Mouse (Mus musculus) spleen, postnatal 4 days (tissue): ENCODE data around the gene Vmn2r54.
"Not testable (repeated sequence)": the region's sequence is repeated elsewhere in the genome, so short reads cannot be mapped to it uniquely, and the experiment has no call there.

Source experiments
- DNase-seq, 2 experiments: peaks; one replicate each; pipeline ENCODE4 v3.0.0; 2022; ENCODE audit warnings: low spot score in 2 of 2

Gene Vmn2r54

GRCm38 (mm10) chr7:12640219-12640618, at the start of gene Vmn2r54:
Gene Vmn2r54, minus strand, starts transcription at chr7:12640319.
- not testable (repeated sequence) for DNase-seq

- not testable (repeated sequence) for DNase-seq
Measured at GRCm38 (mm10) chr7:12684903-12685302, 44.8 kb upstream of the Vmn2r54 start, which contains the start of gene Vmn2r55. Gene Vmn2r55, minus strand, starts transcription at chr7:12685003.

DNA sequence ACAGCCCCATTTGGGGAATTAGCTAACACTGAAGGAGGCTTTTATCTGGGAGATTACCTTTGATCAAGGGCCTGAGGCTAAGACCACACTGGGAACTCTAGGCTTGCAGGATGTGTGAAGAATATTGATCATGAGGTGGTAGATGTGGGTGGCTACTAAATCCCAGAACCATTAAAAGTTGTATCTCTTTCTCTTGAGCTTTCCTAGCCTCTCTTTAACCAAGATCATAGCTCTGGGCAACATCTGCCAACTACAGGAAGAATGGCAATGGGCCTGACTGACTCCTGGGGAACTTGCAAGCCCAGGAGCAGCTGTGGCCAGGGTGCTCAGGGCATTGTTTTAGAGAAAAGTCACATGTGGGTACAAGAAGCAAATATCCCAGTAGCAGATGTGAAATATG, 31.4 kb downstream of the Vmn2r54 start, which contains the start of gene Vmn2r53:
Gene Vmn2r53, minus strand, starts transcription at position 101 of the 400 bp plus-strand sequence.
- no peak for DNase-seq
